Mouse (Mus musculus): ENCODE results near the gene Slc7a9. TPM values are rescaled to one million over a fixed set of nuclear protein-coding genes. Genes with fewer than 3 reads are reported as not detected.

Gene Slc7a9
- polyA plus RNA-seq, 1 experiment from 2014 or later = 0.29 TPM

DNA sequence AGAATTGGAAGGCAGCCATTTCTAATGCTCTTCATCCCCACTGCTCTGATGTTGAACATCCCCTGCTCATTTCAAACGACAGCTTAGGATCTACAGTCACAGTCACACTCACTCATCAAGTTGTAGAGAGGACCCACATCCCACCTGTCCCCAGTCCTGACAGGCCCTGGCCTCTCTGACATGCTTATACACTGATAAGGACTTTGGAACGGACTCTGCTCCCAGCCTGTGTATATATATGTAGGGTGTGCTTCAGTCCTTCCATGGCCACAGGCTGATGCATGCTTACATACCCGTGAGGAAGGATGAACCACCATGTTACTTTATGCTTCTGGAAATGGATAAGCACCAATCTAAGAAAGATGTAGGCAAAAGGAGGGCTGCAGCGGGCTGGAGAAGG lies 12.4 kb downstream of the Slc7a9 start:
- no peak overlapping the region for H3K4me2 ChIP-seq (replicated peaks)
- no peak for ATAC-seq (ENCODE audit: insufficient number of reproducible peaks, insufficient read depth, low FRiP score, low TSS enrichment)
- H3K9me3 ChIP-seq = no peaks in the 10 kb centered on the region
- no peak overlapping the region for H3K9ac ChIP-seq
- no peaks in the 10 kb centered on the region for H3K4me1 ChIP-seq
- no peaks in the 10 kb centered on the region for H3K36me3 ChIP-seq
- H3K27me3 ChIP-seq = no peaks in the 10 kb centered on the region
- H3K27ac ChIP-seq = no peak overlapping the region
- WGBS = 91% methylated on average over 4 of the region's 4 CpGs
- no peak overlapping the region for H3K4me3 ChIP-seq

DNA sequence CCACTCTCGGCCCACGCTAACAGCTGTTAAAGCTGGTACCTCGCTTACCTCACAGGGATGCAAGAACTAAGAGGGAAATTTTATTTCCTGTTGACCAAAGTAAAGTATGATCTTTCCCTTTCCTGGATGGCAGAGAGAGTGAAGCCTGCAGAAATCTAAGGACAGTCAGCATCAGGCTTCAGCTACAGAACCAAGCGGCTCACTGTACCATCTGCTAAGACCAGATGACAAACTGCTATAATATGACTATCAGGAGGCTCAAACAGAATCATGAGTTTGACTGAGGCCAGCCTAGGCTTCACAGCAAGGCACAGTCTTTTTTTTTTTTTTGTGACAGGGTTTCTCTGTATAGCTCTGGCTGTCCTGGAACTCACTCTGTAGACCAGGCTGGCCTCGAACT lies 16.4 kb downstream of the Slc7a9 start:
- ATAC-seq (ENCODE audit: insufficient number of reproducible peaks, insufficient read depth, low FRiP score, low TSS enrichment) = no peak
- H3K36me3 ChIP-seq = no peaks in the 10 kb centered on the region
- 89% methylated on average over 5 of the region's 5 CpGs for WGBS

DNA sequence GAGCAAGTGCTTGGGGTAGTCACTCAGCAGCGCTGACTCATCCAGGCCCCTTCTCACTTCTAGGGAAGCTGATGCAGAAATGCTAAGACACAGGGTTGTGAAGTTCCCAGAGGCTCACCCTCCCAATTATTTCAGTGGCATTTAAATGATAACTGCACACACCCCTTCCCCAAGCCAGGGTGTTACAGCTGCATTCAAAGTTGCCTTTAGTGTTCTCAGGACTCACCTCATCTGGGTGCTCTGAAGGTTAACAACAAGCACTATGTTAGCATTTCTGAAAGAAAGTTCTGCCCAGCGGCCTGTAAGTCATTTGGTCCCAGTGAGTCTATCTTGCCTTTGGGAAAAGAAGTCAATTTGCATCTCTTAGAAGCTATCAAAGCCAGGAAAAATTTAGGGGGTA lies 19.3 kb downstream of the Slc7a9 start:
- no peak overlapping the region for H3K9ac ChIP-seq
- no peaks in the 10 kb centered on the region for H3K27me3 ChIP-seq
- H3K4me1 ChIP-seq = no peaks in the 10 kb centered on the region
- H3K9me3 ChIP-seq = no peaks in the 10 kb centered on the region
- no peak overlapping the region for H3K4me2 ChIP-seq (replicated peaks)
- no peaks in the 10 kb centered on the region for H3K36me3 ChIP-seq
- no peak overlapping the region for H3K27ac ChIP-seq
- H3K4me3 ChIP-seq = no peak overlapping the region
- no peak for ATAC-seq (ENCODE audit: insufficient number of reproducible peaks, insufficient read depth, low FRiP score, low TSS enrichment)
- 67% methylated on average over 2 of the region's 2 CpGs for WGBS

More for the DNA sequence above, 16.4 kb downstream of the Slc7a9 start:
- Histone ChIP-seq H3K4me3 (no peak overlapping the region), H3K4me1 (no peaks in the 10 kb centered on the region), H3K4me2 (replicated peaks) (no peak overlapping the region), H3K27ac (no peak overlapping the region), H3K27me3 (no peaks in the 10 kb centered on the region), H3K9ac (no peak overlapping the region), H3K9me3 (no peaks in the 10 kb centered on the region)

DNA sequence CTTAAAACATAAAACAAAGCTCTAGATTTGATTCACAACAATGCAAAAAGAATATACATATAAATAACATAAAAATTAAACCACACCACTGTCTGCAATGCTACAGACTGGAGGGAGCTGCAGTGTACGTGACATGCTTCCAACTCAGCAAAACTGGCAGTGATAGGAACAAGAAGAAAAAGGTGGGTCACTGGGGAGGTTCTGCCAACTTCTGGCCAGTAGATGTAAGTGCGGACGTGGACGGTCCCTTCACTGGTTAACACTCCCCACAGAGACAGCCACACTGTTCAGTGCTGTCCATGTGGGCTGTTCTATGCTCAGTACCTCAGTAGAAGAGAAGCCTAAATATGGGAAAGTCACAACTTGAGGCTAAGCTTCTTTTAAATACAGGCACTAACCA lies 22.2 kb downstream of the Slc7a9 start:
- Histone ChIP-seq H3K9me3 (no peaks in the 10 kb centered on the region), H3K27me3 (no peaks in the 10 kb centered on the region), H3K27ac (no peak overlapping the region), H3K4me3 (no peak overlapping the region), H3K4me2 (replicated peaks) (no peak overlapping the region), H3K9ac (no peak overlapping the region), H3K36me3 (no peaks in the 10 kb centered on the region), H3K4me1 (no peaks in the 10 kb centered on the region)
- ATAC-seq (ENCODE audit: insufficient number of reproducible peaks, insufficient read depth, low FRiP score, low TSS enrichment) = no peak
- WGBS = 51% methylated on average over 4 of the region's 4 CpGs

DNA sequence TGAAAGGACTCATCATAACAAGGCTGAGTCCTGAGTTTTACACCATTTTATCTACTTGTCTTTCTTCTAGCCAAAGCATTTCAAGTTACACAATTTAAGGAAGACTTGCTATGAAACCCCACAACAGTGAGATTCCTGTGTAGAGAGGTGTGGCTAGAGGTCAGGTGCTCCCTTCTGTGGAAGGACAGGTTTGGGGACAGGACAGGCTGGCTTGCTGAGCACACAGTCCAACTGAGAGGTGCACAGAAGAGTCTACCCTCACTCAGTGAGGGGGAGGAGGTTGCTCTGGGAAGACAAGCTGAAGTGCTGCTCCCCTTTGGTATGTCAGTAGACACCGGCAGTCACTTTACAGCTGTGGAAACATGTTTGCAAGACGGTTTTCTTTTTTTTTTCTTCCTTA lies 27.9 kb downstream of the Slc7a9 start:
- Histone ChIP-seq H3K9ac (no peak overlapping the region), H3K27me3 (no peaks in the 10 kb centered on the region), H3K36me3 (no peaks in the 10 kb centered on the region), H3K4me1 (no peaks in the 10 kb centered on the region), H3K4me3 (no peak overlapping the region), H3K4me2 (replicated peaks) (no peak overlapping the region), H3K27ac (no peak overlapping the region), H3K9me3 (no peaks in the 10 kb centered on the region)
- 85% methylated on average over 2 of the region's 2 CpGs for WGBS
- ATAC-seq (ENCODE audit: insufficient number of reproducible peaks, insufficient read depth, low FRiP score, low TSS enrichment) = no peak

DNA sequence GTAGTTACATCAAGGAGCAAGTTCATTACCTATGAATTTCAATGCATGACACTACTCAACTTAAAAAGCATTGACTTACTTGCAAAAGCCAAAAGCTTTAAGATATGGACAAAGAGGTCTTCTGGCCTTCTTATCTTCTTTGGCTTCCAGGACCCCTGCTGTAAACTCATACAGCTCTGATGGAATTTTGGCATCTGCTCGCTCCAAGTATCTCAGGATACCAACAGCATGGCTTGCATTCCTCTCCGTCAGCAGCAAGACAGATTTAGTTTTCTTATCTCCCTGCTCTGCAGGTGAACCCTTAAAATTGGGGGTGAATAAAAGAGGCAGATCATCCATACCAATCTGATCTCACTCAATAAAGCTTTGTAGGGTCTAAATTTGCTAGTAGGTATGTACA lies 36.5 kb downstream of the Slc7a9 start:
- no peak overlapping the region for H3K27ac ChIP-seq
- no peak overlapping the region for H3K9ac ChIP-seq
- no peak for ATAC-seq (ENCODE audit: insufficient number of reproducible peaks, insufficient read depth, low FRiP score, low TSS enrichment)
- no peak overlapping the region for H3K4me3 ChIP-seq
- no peaks in the 10 kb centered on the region for H3K36me3 ChIP-seq
- no peaks in the 10 kb centered on the region for H3K4me1 ChIP-seq
- WGBS = 77% methylated on average over 2 of the region's 2 CpGs
- H3K4me2 ChIP-seq (replicated peaks) = no peak overlapping the region
- no peaks in the 10 kb centered on the region for H3K9me3 ChIP-seq
- no peaks in the 10 kb centered on the region for H3K27me3 ChIP-seq

DNA sequence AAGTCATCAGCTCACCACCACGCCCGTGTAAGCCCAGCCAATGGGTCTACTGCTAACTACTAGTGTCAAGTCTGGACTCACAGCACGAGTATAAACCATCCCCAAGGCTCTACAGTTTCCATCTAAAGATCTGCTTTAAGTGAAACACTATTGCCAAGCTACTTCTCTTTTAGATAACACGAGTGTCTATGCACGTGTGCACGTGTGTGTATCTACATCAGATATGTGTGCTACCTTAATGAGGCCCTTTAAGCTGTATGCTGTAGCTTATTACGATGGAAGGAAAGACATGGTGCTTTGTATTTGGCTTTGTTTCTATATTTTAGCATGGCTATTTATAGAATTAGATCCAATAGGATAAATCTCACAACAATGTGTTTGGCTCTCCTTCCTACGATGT lies 38.0 kb downstream of the Slc7a9 start:
- Histone ChIP-seq H3K9me3 (no peaks in the 10 kb centered on the region), H3K4me3 (no peak overlapping the region), H3K36me3 (no peaks in the 10 kb centered on the region), H3K27ac (no peak overlapping the region), H3K9ac (no peak overlapping the region), H3K4me2 (replicated peaks) (no peak overlapping the region), H3K27me3 (no peaks in the 10 kb centered on the region), H3K4me1 (no peaks in the 10 kb centered on the region)
- ATAC-seq (ENCODE audit: insufficient number of reproducible peaks, insufficient read depth, low FRiP score, low TSS enrichment) = no peak
- 88% methylated on average over 8 of the region's 8 CpGs for WGBS

DNA sequence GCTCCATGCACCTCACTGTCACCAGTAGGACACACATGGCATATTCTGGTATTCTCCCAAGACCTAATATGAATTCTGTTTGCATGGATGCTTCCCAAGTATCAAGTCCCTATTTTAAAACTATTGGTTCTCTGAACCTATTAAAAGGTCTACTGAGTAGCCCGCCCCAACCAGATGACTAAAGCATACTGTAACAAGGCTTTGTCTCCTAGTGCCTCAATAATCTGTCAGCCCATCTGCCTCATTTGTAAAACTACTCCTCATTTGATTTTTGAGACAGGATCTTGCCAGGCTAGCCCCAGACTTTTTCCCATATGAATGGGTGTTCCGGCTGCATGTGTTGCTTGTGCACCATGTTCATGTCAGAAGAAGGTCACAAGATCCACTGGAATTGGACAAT lies 41.6 kb downstream of the Slc7a9 start:
- Histone ChIP-seq H3K4me3 (no peak overlapping the region), H3K27me3 (no peaks in the 10 kb centered on the region), H3K9me3 (no peaks in the 10 kb centered on the region), H3K4me2 (replicated peaks) (no peak overlapping the region), H3K36me3 (no peaks in the 10 kb centered on the region), H3K27ac (no peak overlapping the region), H3K4me1 (no peaks in the 10 kb centered on the region), H3K9ac (no peak overlapping the region)
- WGBS = 93% methylated on average over 2 of the region's 2 CpGs
- no peak for ATAC-seq (ENCODE audit: insufficient number of reproducible peaks, insufficient read depth, low FRiP score, low TSS enrichment)

DNA sequence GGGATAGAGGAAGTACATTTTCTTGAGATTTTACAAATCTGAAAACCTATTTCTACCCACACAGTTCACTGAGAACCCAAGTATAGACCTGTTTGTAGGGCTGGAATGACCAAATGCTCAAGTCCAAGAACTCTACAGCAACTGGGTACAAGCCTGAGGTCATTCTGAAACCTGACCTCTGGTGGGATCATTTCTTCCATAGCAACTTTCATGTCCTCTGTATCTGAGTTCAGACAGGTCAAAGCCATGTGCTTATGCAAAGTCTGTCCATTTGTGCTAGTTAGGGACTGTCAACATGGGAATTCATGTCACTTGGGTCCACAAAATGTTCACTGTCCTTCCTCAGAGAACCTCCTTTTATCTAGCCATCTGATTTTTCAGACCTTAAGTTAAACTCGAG lies 42.4 kb downstream of the Slc7a9 start:
- ATAC-seq (ENCODE audit: insufficient number of reproducible peaks, insufficient read depth, low FRiP score, low TSS enrichment) = no peak
- no peak overlapping the region for H3K9ac ChIP-seq
- no peak overlapping the region for H3K4me2 ChIP-seq (replicated peaks)
- H3K27ac ChIP-seq = no peak overlapping the region
- H3K9me3 ChIP-seq = no peaks in the 10 kb centered on the region
- no peaks in the 10 kb centered on the region for H3K4me1 ChIP-seq
- H3K4me3 ChIP-seq = no peak overlapping the region
- no peaks in the 10 kb centered on the region for H3K36me3 ChIP-seq
- H3K27me3 ChIP-seq = no peaks in the 10 kb centered on the region
- WGBS = 75% methylated on average over 1 of the region's 1 CpGs

DNA sequence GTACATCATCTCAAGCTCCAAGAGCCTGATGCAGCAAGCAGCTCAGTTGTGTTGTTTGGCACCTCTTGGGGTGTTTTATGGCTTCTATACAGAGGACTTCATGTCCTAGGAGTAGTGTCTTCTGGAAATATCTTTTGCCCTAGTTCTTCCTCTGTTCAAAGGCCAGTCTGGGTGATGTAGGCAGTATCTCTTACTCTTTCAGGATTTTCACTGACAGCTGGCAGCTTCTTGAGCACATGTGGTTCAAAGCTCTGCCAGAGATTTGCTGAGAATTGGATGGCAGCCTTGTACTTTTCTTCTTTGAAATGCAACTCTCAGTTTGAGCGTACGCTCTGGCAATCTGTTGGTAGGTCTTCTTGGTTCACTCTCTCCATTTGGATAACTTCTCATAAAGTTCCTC lies 48.9 kb downstream of the Slc7a9 start:
- WGBS = 88% methylated on average over 2 of the region's 2 CpGs
- H3K9me3 ChIP-seq = no peaks in the 10 kb centered on the region
- H3K27me3 ChIP-seq = no peaks in the 10 kb centered on the region
- H3K9ac ChIP-seq = no peak overlapping the region
- no peak overlapping the region for H3K4me3 ChIP-seq
- no peaks in the 10 kb centered on the region for H3K4me1 ChIP-seq
- H3K27ac ChIP-seq = no peak overlapping the region
- no peaks in the 10 kb centered on the region for H3K36me3 ChIP-seq
- no peak for ATAC-seq (ENCODE audit: insufficient number of reproducible peaks, insufficient read depth, low FRiP score, low TSS enrichment)
- no peak overlapping the region for H3K4me2 ChIP-seq (replicated peaks)

DNA sequence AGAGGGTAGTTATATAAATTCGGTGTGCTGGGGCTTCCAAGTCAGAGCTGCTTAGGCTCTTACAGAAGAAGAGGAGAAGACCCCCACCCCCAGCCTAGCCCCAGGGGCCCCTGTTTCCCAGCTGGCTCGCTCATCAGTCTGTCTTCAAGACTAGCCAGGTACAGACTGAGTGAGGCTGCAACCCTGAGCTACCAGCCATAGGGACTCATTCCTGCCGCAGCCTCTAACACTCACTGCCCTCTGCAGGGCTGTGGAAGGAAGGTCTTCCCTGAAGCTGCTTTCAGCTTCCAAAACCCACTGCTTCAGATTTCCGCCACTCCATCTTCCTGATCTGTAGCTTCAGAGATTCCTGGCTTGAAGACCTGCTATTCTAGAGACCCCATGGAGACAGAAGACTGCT lies 53.4 kb downstream of the Slc7a9 start:
- Histone ChIP-seq H3K4me1 (no peaks in the 10 kb centered on the region), H3K4me2 (replicated peaks) (no peak overlapping the region), H3K9me3 (no peaks in the 10 kb centered on the region), H3K27ac (no peak overlapping the region), H3K27me3 (no peaks in the 10 kb centered on the region), H3K9ac (no peak overlapping the region), H3K4me3 (no peak overlapping the region), H3K36me3 (no peaks in the 10 kb centered on the region)
- no peak for ATAC-seq (ENCODE audit: insufficient number of reproducible peaks, insufficient read depth, low FRiP score, low TSS enrichment)
- WGBS = 14% methylated on average over 4 of the region's 4 CpGs
